Mouse (Mus musculus) cerebellum, adult (tissue): ENCODE results near the gene Ncam1.
A peak's percentile ranks its signal among the peaks of the same experiment; 100 is the strongest.

Experiments used
- ATAC-seq: cut with Nextera tagmentation; 2 replicates; pipeline ENCODE4 v1.9.2; 2017; ENCODE audit warnings: mild to moderate bottlenecking, moderate library complexity, mixed read lengths; ENCODE audit not compliant: insufficient number of reproducible peaks, low FRiP score, low TSS enrichment

Gene Ncam1

DNA sequence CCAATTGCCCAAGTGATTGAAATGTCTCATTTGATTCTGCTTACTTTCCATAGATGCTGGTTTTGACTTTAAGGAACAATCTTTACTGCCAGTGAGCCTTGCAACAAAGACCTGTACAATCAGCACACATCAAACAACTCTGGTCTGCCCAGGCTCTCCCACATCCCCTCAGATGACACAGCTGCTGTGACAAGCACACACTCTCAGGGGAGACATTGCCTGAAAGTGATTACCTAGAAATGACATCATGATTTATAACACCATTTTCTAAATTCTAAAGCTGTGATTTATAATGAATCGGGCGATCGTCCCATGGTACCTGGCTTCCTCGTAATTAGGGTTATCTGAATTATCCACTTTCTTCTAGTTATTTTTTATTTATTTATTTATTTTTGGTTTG, 42.0 kb downstream of the Ncam1 start:
- no peak for ATAC-seq

GRCm38 (mm10) chr9:49755214-49755613, 43.5 kb downstream of the Ncam1 start:
- no peak for ATAC-seq

DNA sequence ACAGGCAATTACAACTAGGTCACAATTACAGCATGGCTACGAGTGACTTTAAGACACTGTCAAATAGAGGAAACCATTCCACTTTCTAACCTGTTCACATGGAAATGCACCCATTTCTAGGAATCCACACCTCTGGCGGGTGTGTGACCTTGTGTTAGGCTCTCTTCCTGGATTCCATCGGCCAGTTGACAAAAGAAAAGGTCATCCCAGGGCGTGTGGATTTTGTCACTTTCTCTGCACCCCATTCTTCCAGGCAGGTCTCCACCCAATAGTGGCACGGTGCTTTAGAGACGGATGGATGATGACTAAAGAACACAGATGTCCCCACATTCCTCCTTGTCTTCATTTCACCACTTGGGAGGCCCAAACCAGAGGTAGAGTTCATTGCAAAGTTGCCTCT, 47.3 kb downstream of the Ncam1 start:
- ATAC-seq: no peak

DNA sequence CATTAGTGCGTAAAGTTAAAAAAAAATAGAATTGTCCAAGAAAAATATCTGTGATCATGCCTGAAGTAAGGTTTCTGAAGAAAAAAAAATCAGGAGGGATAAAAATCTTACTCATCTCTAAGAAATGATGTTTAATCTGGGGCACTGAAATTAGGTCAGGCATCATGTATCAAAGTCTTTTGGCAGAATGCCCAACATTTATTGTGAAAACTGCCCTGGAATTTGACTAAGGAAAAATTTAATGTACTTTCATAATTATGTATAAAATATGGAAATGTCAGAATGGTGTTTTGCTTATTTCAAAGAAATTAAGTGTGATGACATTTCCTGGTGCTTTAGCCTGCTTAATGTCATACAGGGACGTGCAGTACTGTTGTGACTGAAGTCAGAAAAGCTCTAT, 52.5 kb downstream of the Ncam1 start:
- ATAC-seq: no peak

- no peak for ATAC-seq
Measured at GRCm38 (mm10) chr9:49745696-49746095, 53.0 kb downstream of the Ncam1 start.

DNA sequence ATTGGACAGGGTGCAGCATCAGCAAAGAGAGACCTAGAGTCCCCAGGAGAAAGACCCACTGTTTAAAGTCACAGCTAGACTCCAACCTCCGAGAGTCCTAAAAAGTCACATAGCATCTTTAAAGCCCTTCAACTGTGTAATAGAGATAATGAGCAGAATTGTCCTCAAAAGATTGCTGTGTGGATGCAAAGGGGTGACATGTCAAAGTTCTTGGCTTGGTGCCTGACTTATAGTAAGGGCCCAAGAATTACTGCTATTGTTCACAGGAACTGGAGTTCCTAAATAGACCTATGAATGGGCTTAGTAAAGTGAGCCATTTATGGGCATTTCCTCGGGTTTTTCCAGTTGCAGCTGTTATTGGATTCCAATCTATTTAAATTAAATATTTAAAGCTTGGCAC, 54.4 kb downstream of the Ncam1 start:
- ATAC-seq: no peak

- no peak for ATAC-seq
Measured at GRCm38 (mm10) chr9:49739935-49740334, 58.8 kb downstream of the Ncam1 start.

- ATAC-seq: no peak
Measured at GRCm38 (mm10) chr9:49738546-49738945, 60.2 kb downstream of the Ncam1 start.

DNA sequence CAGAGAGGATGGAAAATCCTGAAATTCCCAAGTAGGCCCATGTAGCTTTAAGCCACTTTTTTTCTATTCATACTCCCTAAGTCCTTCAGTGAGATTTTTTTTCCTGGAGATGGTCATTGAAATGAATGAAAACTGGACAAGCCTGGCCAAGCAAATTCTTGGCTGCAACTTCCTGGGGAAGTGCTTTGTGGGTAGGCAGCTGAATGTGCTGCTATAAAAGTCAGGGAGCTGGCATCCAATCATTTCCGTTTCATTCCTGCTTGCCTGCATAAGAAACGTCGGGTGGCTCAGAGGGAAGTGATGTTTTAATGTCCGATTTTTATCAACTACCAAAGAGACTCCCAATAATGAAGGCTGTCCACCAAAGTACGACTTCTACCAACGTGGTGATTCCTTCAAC, 61.6 kb downstream of the Ncam1 start:
- ATAC-seq: no peak

DNA sequence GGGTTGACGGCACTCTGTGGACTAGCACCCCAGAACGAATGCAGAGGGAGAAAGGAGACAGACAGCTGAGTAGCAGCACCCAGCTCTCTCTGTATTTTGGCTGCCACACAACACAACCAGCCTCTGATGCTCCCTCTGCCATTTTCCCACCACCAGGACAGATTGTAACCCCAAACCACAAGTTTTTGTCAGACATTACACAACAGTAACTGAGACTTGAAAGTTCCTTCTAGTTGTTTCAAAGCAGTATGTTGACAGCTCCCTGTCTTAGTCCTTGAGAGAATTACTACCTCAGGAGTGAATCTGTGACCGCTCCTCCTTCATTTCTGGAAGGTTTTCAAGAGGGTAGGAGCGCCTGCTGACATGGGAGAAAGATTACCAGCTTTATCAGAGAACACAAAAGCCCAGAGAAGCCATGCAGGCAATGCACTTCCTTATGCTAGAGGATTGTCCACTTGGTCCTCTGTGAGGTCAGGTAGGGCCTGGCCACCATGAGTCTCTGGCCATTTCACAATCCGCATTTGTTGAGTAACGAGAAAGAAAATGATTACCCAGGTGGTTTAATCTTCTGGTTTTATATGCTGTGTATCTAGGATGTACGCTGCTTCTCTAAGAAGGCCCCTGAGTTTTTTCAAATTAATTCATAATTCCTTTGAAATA, 64.2 kb downstream of the Ncam1 start:
- ATAC-seq: no peak

DNA sequence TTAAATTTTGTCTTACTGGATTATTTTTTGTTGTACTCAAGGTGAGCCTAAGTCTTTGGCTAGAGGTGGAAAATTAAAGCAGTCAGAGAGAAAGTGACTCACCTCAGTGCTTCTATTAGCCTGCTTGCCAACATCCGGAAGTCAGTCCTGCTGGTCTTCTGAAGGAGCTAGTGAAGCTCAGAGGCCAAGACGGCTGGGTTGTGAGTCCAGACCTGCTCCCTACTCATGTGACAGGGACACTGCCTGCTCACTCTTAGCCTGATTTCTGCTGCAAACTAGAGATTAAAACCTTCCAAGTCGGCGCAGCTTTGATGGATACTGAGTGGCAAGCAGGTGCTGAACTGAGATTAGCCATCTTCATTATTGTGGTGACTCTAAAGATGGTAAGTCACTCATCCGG, 65.0 kb downstream of the Ncam1 start:
- ATAC-seq: peak; percentile 73; the same call in 1 of the 2 replicates

GRCm38 (mm10) chr9:49729479-49729878, 69.2 kb downstream of the Ncam1 start:
- ATAC-seq: no peak

- no peak; the same call in 1 of the 2 replicates for ATAC-seq
Measured at GRCm38 (mm10) chr9:49728211-49728610, 70.5 kb downstream of the Ncam1 start.

GRCm38 (mm10) chr9:49722765-49723164, 76.0 kb downstream of the Ncam1 start:
- ATAC-seq: peak; percentile 86

DNA sequence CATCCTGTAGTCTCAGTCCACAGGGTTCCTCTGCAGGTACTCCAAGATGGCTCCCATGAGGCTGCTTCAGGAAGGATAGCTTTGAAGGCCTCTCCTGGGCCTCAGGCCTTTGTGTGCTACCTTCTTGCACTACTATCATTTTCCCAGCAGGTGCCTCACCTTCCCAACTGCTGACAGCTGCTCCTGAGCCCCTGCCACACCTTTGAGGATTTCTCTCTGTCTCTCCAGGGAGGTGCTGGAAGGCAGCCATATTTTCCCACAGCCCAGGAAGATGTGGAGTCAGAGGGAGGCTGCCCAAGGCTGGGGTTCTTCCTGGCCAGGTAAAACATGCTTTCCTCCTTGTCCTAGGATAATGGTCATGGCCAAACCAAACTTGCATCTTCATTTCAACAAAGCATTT, 83.6 kb downstream of the Ncam1 start:
- no peak; the same call in 1 of the 2 replicates for ATAC-seq

GRCm38 (mm10) chr9:49714091-49714490, 84.6 kb downstream of the Ncam1 start:
- ATAC-seq: no peak

DNA sequence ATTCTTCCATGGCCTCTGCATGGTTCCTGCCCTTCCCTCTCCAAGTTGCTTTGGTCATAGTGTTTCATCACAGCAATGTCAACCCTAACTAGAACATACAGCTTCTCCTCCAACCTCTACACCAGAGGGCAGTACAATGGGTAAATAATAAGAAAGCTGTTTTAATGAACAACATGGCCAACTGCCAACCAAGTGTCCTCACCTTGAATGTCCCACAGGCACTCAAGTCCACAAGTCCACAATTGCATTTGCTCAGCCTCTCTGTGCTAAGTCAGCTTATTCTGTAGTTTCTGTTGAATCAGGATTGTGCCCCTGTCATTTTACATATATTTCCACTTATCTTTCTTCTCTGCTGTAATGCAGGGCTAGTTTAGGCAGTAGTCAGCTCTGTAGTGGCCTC, 91.1 kb downstream of the Ncam1 start:
- ATAC-seq: no peak

- no peak for ATAC-seq
Measured at GRCm38 (mm10) chr9:49704196-49704967, 94.3 kb downstream of the Ncam1 start.

GRCm38 (mm10) chr9:49695371-49695770, 103.4 kb downstream of the Ncam1 start:
- ATAC-seq: no peak

DNA sequence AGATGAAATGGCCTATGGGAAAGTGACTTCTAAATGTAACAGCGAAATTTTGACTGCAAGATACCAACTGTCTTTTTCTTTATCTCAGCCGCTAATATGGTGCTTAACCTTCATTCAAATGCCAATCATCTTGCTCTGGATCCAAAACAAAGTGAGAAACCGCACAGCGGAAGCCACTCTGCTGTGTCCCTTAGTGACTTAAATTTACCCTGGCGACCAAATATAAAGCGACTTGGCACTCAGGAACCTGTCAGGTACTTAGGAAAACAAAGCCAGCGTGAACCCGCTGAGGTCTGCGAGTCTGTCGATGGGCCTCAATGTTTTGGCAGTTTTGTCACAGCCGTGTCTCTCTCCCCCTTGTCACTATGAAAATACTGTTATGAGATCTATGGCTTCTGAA, 105.9 kb downstream of the Ncam1 start:
- no peak for ATAC-seq

DNA sequence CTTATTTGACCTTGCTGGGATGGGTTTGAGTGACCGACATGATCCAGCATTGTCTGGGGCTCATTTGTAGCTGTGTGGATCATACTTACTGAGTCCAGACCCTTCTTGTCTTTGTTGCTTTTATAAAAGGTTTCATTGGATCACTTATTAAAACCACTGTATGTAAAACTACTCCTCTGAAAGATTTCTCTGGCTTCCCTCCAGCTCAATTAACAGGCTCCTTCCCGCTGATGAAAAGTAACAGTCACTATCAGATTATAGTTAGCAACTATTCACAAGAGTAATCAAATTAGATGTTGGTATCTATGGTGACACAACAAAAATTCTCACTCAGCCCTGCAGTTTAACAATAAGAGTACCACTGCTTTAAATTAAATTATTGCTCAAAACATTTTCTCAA, 107.4 kb downstream of the Ncam1 start:
- ATAC-seq: no peak
